36 mouse cellular contexts compared by ENCODE assay signal in genomic region chr10:62237205-62237604, GRCm38 (mm10). TPM values are rescaled to one million over a fixed set of nuclear protein-coding genes. Genes with fewer than 3 reads are reported as not detected.
A peak's percentile ranks its signal among the peaks of the same experiment; 100 is the strongest.
DNase-seq lines count a peak whose midpoint lies in the region; ATAC-seq and TF ChIP-seq lines count a peak whose summit lies in the region.
"Had no signal": no experiment of that assay in that cellular context is flagged by ENCODE, and none has a peak within 500 bp of the region (broad histone marks: within the 10 kb centered on the region; RNA-seq: fewer than 3 reads in every experiment).

No protein-coding gene starts in this region.

- WGBS in liver, embryonic 14.5 days (ENCODE audit: insufficient replicate concordance): 15% methylated on average over 10 of the region's 10 CpGs
- WGBS in kidney, embryonic 16.5 days: 82% methylated on average over 10 of the region's 10 CpGs

- H3K4me2 ChIP-seq in liver, embryonic 14.5 days (ENCODE audit: low read depth): peak overlapping the region; percentile 38
- H3K4me2 ChIP-seq in kidney, embryonic 16.5 days (replicated peaks; ENCODE audit: low read depth, low read length): no peak overlapping the region
- H3K4me2 ChIP-seq: forebrain, embryonic 15.5 days; heart, embryonic 13.5 days; hindbrain, embryonic 15.5 days; neural tube, embryonic 12.5 days had no signal

- peak; percentile 44 for TF ChIP-seq CTCF in liver, embryonic 14.5 days (IDR thresholded peaks at IDR 0.05; ENCODE audit: low read depth)

- peak; percentile 88 for TF ChIP-seq EP300 in liver, embryonic 14.5 days (IDR thresholded peaks at IDR 0.05; ENCODE audit: low read depth)

- H3K27me3 ChIP-seq in liver, embryonic 14.5 days (ENCODE audit: control insufficient read depth, insufficient read depth, low read length): no peaks in the 10 kb centered on the region
- H3K27me3 ChIP-seq in kidney, embryonic 16.5 days (ENCODE audit: insufficient read depth, low read length): no peaks in the 10 kb centered on the region
- H3K27me3 ChIP-seq: forebrain, embryonic 15.5 days; hindbrain, embryonic 15.5 days had no signal

- H3K27ac ChIP-seq in liver, embryonic 14.5 days: peak overlapping the region; percentile 57
- no peak overlapping the region for H3K27ac ChIP-seq in kidney, embryonic 16.5 days (ENCODE audit: low read length)
- H3K27ac ChIP-seq: forebrain, embryonic 10.5 days; forebrain, embryonic 15.5 days; heart, adult 2 months; heart, embryonic 13.5 days; hindbrain, embryonic 10.5 days; hindbrain, embryonic 15.5 days; kidney, postnatal 0 days; macrophage; midbrain, embryonic 10.5 days; neural tube, embryonic 12.5 days had no signal

- ATAC-seq in erythroid progenitor cell, adult 5-6 weeks (replicated peaks; ENCODE audit: low FRiP score, poor library complexity, severe bottlenecking): peak; percentile 51
- ATAC-seq in liver, embryonic 14.5 days (ENCODE audit: insufficient read depth): peak; percentile 96
- ATAC-seq in megakaryocyte-erythroid progenitor cell, adult 5-6 weeks (replicated peaks; ENCODE audit: low FRiP score, low TSS enrichment, poor library complexity, severe bottlenecking): peak; percentile 92
- ATAC-seq in kidney, embryonic 16.5 days (ENCODE audit: low FRiP score, low TSS enrichment): no peak; the same call in 1 of the 2 replicates
- ATAC-seq: forebrain, embryonic 15.5 days had no signal

- H3K4me3 ChIP-seq in liver, embryonic 14.5 days (ENCODE audit: insufficient read depth in 1 of 2, low read depth in 2 of 2, low read length in 2 of 2): no peak overlapping the region
- H3K4me3 ChIP-seq in kidney, embryonic 16.5 days (ENCODE audit: low read length): no peak overlapping the region
- H3K4me3 ChIP-seq: forebrain, embryonic 10.5 days; forebrain, embryonic 15.5 days; gastrocnemius, adult 2 months; heart, adult 2 months; heart, embryonic 13.5 days; hindbrain, embryonic 10.5 days; hindbrain, embryonic 15.5 days; midbrain, embryonic 10.5 days; myocyte; neural tube, embryonic 12.5 days had no signal

- peaks cover 17 to 32% of the 10 kb centered on the region in 2 experiments for H3K4me1 ChIP-seq in liver, embryonic 14.5 days (replicated peaks; ENCODE audit: control insufficient read depth in 2 of 2, insufficient read depth in 2 of 2, low read length in 1 of 2)
- peaks cover 10% of the 10 kb centered on the region for H3K4me1 ChIP-seq in kidney, embryonic 16.5 days (ENCODE audit: insufficient read depth, low read length)
- H3K4me1 ChIP-seq: forebrain, embryonic 10.5 days; forebrain, embryonic 15.5 days; heart, embryonic 13.5 days; hindbrain, embryonic 10.5 days; hindbrain, embryonic 15.5 days; midbrain, embryonic 10.5 days; neural tube, embryonic 12.5 days had no signal

- no peaks in the 10 kb centered on the region for H3K36me3 ChIP-seq in liver, embryonic 14.5 days (replicated peaks; ENCODE audit: control insufficient read depth, insufficient read depth, low read depth)
- no peaks in the 10 kb centered on the region for H3K36me3 ChIP-seq in kidney, embryonic 16.5 days (ENCODE audit: insufficient read depth, low read length)
- H3K36me3 ChIP-seq: forebrain, embryonic 10.5 days; forebrain, embryonic 15.5 days; heart, embryonic 13.5 days; hindbrain, embryonic 10.5 days; hindbrain, embryonic 15.5 days; midbrain, embryonic 10.5 days; neural tube, embryonic 12.5 days had no signal

- H3K9me3 ChIP-seq in liver, embryonic 14.5 days (ENCODE audit: control insufficient read depth, low read length): no peaks in the 10 kb centered on the region
- H3K9me3 ChIP-seq in kidney, embryonic 16.5 days (ENCODE audit: low read length): no peaks in the 10 kb centered on the region
- H3K9me3 ChIP-seq: forebrain, embryonic 10.5 days; forebrain, embryonic 15.5 days; heart, embryonic 13.5 days; hindbrain, embryonic 10.5 days; hindbrain, embryonic 15.5 days; midbrain, embryonic 10.5 days; neural tube, embryonic 12.5 days had no signal

- peak overlapping the region; percentile 29; the same call in 1 of the 2 replicates for H3K9ac ChIP-seq in liver, embryonic 14.5 days (replicated peaks)
- H3K9ac ChIP-seq in kidney, embryonic 16.5 days (replicated peaks; ENCODE audit: low read length): no peak overlapping the region
- H3K9ac ChIP-seq: forebrain, embryonic 15.5 days; heart, embryonic 13.5 days; hindbrain, embryonic 15.5 days; neural tube, embryonic 12.5 days had no signal

- peak; percentile 72 for DNase-seq in c-Kit-positive CD71-positive TER-119-positive erythroid progenitor cells, embryonic 14.5 days (ENCODE audit: low spot score)
- peak; percentile 65 to 72 (median 68) for DNase-seq in liver, embryonic 14.5 days (ENCODE audit: low read depth in 3 of 3, low spot score in 3 of 3)
- DNase-seq in frontal cortex, postnatal 14 days (ENCODE audit: low spot score in 2 of 2): no peak
- no peak for DNase-seq in layer of hippocampus, postnatal 25 days (ENCODE audit: extremely low spot score in 1 of 2, low spot score in 1 of 2)
- DNase-seq: adrenal gland, postnatal 25 days; B cell, adult 2 months; cerebellum, adult 8-10 months; cerebellum, postnatal 25 days; gastrocnemius, adult 2 months; heart, adult 2 months; heart, postnatal 10 days; kidney, adult 18-20 months; kidney, postnatal 4 days; layer of hippocampus, postnatal 36 days; lung, postnatal 10 days; right cerebral cortex, adult 18-20 months; thymus, adult 18-20 months; thymus, postnatal 36 days had no signal

RNA-seq across cellular contexts. Expression of gene Tspan15, which starts 6.2 kb away (rescaled TPM):
- 0.36 and 5.4 TPM in 2 replicates for total RNA-seq in erythroid progenitor cell, adult 5-6 weeks (2015; ENCODE audit: low replicate concordance)
- total RNA-seq in erythroid progenitor cell, adult 5-6 weeks (2017; ENCODE audit: low replicate concordance): 0.77 and 9.4 TPM in 2 replicates
- 7.3 and 11.0 TPM in 2 replicates for polyA plus RNA-seq in liver, embryonic 14.5 days (2012; rRNA removed)
- polyA plus RNA-seq in liver, embryonic 14.5 days (2014; fragmentation: Nextera tagmentation; extraction: Ambion mirVana): 7.3 and 9.8 TPM in 2 replicates
- 1.9 and 10.3 TPM in 2 replicates for total RNA-seq in megakaryocyte-erythroid progenitor cell, adult 5-6 weeks (2014; fragmentation: Nextera tagmentation)
- 1.5 and 1.7 TPM in 2 replicates for total RNA-seq in megakaryocyte-erythroid progenitor cell, adult 5-6 weeks (2017)
- total RNA-seq in layer of hippocampus, postnatal 25 days (2021): 10 to 100 TPM; 20.7 to 21.3 TPM
- 69.5 and 78.7 TPM in 2 replicates for polyA plus RNA-seq in kidney, embryonic 16.5 days (2015; fragmentation: Nextera tagmentation; extraction: Ambion mirVana)
- polyA plus RNA-seq: macrophage had no signal

RNA-seq across cellular contexts. Expression of gene Tacr2, which starts 15.0 kb away (rescaled TPM):
- total RNA-seq in erythroid progenitor cell, adult 5-6 weeks (2015; ENCODE audit: low replicate concordance): not detected in 2 replicates
- total RNA-seq in erythroid progenitor cell, adult 5-6 weeks (2017; ENCODE audit: low replicate concordance): not detected in 2 replicates
- polyA plus RNA-seq in liver, embryonic 14.5 days (2012; rRNA removed): not detected in 2 replicates
- not detected in 2 replicates for polyA plus RNA-seq in liver, embryonic 14.5 days (2014; fragmentation: Nextera tagmentation; extraction: Ambion mirVana)
- not detected in 2 replicates for total RNA-seq in megakaryocyte-erythroid progenitor cell, adult 5-6 weeks (2014; fragmentation: Nextera tagmentation)
- not detected in 2 replicates for total RNA-seq in megakaryocyte-erythroid progenitor cell, adult 5-6 weeks (2017)
- under 1 TPM in 1 of 2 experiments, not detected in 1; 0.20 TPM for total RNA-seq in layer of hippocampus, postnatal 25 days (2021)
- 0.15 and 0.22 TPM in 2 replicates for polyA plus RNA-seq in kidney, embryonic 16.5 days (2015; fragmentation: Nextera tagmentation; extraction: Ambion mirVana)
- total RNA-seq: gastrocnemius, adult 2 months; gastrocnemius, postnatal 4 days; heart, adult 2 months; heart, postnatal 10 days; layer of hippocampus, postnatal 36 days; liver, adult 2 months; midbrain, postnatal 0 days had no signal
- polyA plus RNA-seq: embryonic facial prominence, embryonic 11.5 days; forebrain, embryonic 10.5 days; forebrain, embryonic 15.5 days; heart, adult 2 months; heart, embryonic 13.5 days; hindbrain, embryonic 10.5 days; hindbrain, embryonic 15.5 days; kidney, postnatal 0 days; limb, embryonic 11.5 days; liver, adult 2 months; macrophage; midbrain, embryonic 10.5 days; neural tube, embryonic 12.5 days had no signal

Comparison
In these comparisons a context has a peak if more than half of its experiments do, and no peak if none do; other contexts are left out.
1. DNase-seq: peak in c-Kit-positive CD71-positive TER-119-positive erythroid progenitor cells, embryonic 14.5 days (single experiment) and liver, embryonic 14.5 days (3 of 3); none in frontal cortex, postnatal 14 days (0 of 2) and layer of hippocampus, postnatal 25 days (0 of 2).